Mouse (Mus musculus) kidney, adult 8-10 months (tissue): ENCODE data around the gene Glra2.
"Not testable (repeated sequence)": the region's sequence is repeated elsewhere in the genome, so short reads cannot be mapped to it uniquely, and the experiment has no call there.

Experiments used
- DNase-seq, 2 experiments: peaks; one replicate each; pipeline ENCODE4 v3.0.0; 2022

Gene Glra2

GRCm38 (mm10) chrX:165326939-165327698 lies at the start of gene Glra2:
Gene Glra2 (minus strand): TSS chrX:165327393.
- no peak for DNase-seq

GRCm38 (mm10) chrX:165362798-165363197 lies 35.6 kb upstream of the Glra2 start:
- peak; percentile 45 to 54 for DNase-seq

GRCm38 (mm10) chrX:165344611-165345010 lies 17.4 kb upstream of the Glra2 start:
- DNase-seq = no peak

GRCm38 (mm10) chrX:165327699-165328333 lies 623 bp upstream of the Glra2 start:
- DNase-seq = peak in 1 of 2 experiments; percentile 1

GRCm38 (mm10) chrX:165193550-165193949 lies 133.6 kb downstream of the Glra2 start:
- DNase-seq = no peak

GRCm38 (mm10) chrX:165191170-165191569 lies 136.0 kb downstream of the Glra2 start:
- DNase-seq = no peak

GRCm38 (mm10) chrX:165182948-165183347 lies 144.2 kb downstream of the Glra2 start:
- not testable (repeated sequence) for DNase-seq

- DNase-seq = no peak
Observed at GRCm38 (mm10) chrX:165156549-165156948, 170.6 kb downstream of the Glra2 start.

GRCm38 (mm10) chrX:165104171-165104570 lies 223.0 kb downstream of the Glra2 start:
- no peak for DNase-seq
